Mouse (Mus musculus) heart, embryonic 16.5 days (tissue): ENCODE results near the gene Rap1gds1. TPM values are rescaled to one million over a fixed set of nuclear protein-coding genes. Genes with fewer than 3 reads are reported as not detected.

Experiments used
- polyA plus RNA-seq: library from polyadenylated mRNA; unstranded; fragments of >200 nt; fragmentation: Nextera tagmentation; extraction: Ambion mirVana; gene quantifications from 2 replicates; pipeline ENCODE4 v1.2.1, GENCODE M21; 2015

Rap1gds1 gene
- polyA plus RNA-seq, 1 experiment from 2014 or later = 56.2 TPM

Other genes with a start within 250 kb of the Rap1gds1 start
- 0.09 TPM in 1 of 2 replicates, not detected in the other for gene Stpg2, start 130.5 kb upstream of the Rap1gds1 start, polyA plus RNA-seq